Mouse (Mus musculus) testis, postnatal 14 days (tissue): ENCODE data around the gene 1600014C23Rik.

Experiments used
- DNase-seq: peaks from one replicate; pipeline ENCODE4 v3.0.0; 2021; ENCODE audit warnings: low spot score

Gene 1600014C23Rik

GRCm38 (mm10) chr17:45752053-45752452 lies 18.4 kb upstream of the 1600014C23Rik start:
- DNase-seq: no peak

GRCm38 (mm10) chr17:45751359-45751758 lies 17.7 kb upstream of the 1600014C23Rik start:
- DNase-seq: no peak

GRCm38 (mm10) chr17:45749100-45749499 lies 15.5 kb upstream of the 1600014C23Rik start:
- no peak for DNase-seq

GRCm38 (mm10) chr17:45747858-45748785 lies 14.5 kb upstream of the 1600014C23Rik start:
- peak; percentile 76 for DNase-seq

GRCm38 (mm10) chr17:45747293-45747692 lies 13.6 kb upstream of the 1600014C23Rik start:
- no peak for DNase-seq

GRCm38 (mm10) chr17:45746755-45747154 lies 13.1 kb upstream of the 1600014C23Rik start:
- no peak for DNase-seq

GRCm38 (mm10) chr17:45745629-45746028 lies 12.0 kb upstream of the 1600014C23Rik start:
- no peak for DNase-seq

- no peak for DNase-seq
Observed at GRCm38 (mm10) chr17:45742371-45743147, 8.9 kb upstream of the 1600014C23Rik start.

- DNase-seq: no peak
Observed at GRCm38 (mm10) chr17:45737078-45737601, 3.5 kb upstream of the 1600014C23Rik start.

- peak; percentile 85 for DNase-seq
Observed at GRCm38 (mm10) chr17:45736311-45737077, 2.9 kb upstream of the 1600014C23Rik start.

GRCm38 (mm10) chr17:45735382-45736310 lies 2.0 kb upstream of the 1600014C23Rik start:
- DNase-seq: peak; percentile 76

GRCm38 (mm10) chr17:45734881-45735280 lies 1.2 kb upstream of the 1600014C23Rik start:
- no peak for DNase-seq

- no peak for DNase-seq
Observed at GRCm38 (mm10) chr17:45734333-45734732, 689 bp upstream of the 1600014C23Rik start.

GRCm38 (mm10) chr17:45733038-45733734 lies 458 bp downstream of the 1600014C23Rik start:
- DNase-seq: no peak

GRCm38 (mm10) chr17:45731172-45731864 lies 2.3 kb downstream of the 1600014C23Rik start:
- DNase-seq: peak; percentile 73

- no peak for DNase-seq
Observed at GRCm38 (mm10) chr17:45730696-45731095, 2.9 kb downstream of the 1600014C23Rik start.

GRCm38 (mm10) chr17:45729387-45729786 lies 4.3 kb downstream of the 1600014C23Rik start:
- DNase-seq: no peak

GRCm38 (mm10) chr17:45727983-45728723 lies 5.5 kb downstream of the 1600014C23Rik start:
- no peak for DNase-seq

GRCm38 (mm10) chr17:45727481-45727880 lies 6.2 kb downstream of the 1600014C23Rik start:
- no peak for DNase-seq
